Mouse (Mus musculus): ENCODE results near the gene Msmo1. TPM values are rescaled to one million over a fixed set of nuclear protein-coding genes. Genes with fewer than 3 reads are reported as not detected.

Msmo1 gene
- polyA plus RNA-seq, 1 experiment, result 0.11 TPM

DNA sequence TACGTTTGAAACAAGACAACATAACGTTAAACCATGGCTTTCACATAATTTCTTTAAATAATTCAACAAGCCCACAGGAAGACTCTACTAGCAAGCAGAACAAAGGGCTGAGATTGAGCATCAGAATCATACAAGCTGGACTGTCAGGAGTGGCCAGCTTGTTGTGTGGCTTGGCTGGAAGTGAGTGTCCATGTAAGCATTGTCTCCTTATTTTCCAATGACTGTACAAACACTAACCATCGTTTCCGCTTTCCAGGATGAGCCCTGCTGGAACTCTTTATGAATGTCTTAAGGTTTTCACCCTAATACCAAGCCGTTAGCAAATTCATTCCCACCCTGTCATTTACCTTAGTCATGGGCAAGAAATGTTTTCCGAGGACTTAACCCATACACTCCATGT lies 42.7 kb downstream of the Msmo1 start:
- H3K4me3 ChIP-seq (replicated peaks), result no peak overlapping the region
- H3K27me3 ChIP-seq (ENCODE audit: control insufficient read depth), result peaks cover 32% of the 10 kb centered on the region
- no peaks in the 10 kb centered on the region for H3K9me3 ChIP-seq (ENCODE audit: control insufficient read depth, low read length)
- H3K4me1 ChIP-seq (ENCODE audit: control insufficient read depth), result no peaks in the 10 kb centered on the region
- no peaks in the 10 kb centered on the region for H3K36me3 ChIP-seq (ENCODE audit: control insufficient read depth)
- TF ChIP-seq TAL1 (IDR thresholded peaks at IDR 0.05; ENCODE audit: low read length) (no peak), GATA1 (IDR thresholded peaks at IDR 0.05; ENCODE audit: low read length) (no peak)

DNA sequence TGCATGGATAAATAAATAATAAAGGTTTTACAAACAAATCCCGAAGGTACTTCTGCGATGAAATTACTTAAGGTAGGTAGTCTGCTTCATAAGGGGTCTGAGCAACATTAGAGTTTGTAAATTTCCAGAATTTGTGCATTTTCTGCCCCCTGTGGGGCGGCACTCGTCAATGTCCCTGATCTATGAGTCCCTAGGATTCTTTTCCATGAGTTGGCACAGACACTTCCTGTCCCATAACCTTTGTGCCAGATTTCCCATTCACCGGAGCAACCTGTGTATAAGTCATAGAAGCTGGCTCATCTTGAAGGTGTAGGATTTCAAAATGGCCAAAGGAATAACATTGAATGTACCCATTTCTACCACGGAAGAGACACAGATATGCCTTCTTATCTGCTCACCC lies 43.3 kb downstream of the Msmo1 start:
- Histone ChIP-seq H3K9me3 (ENCODE audit: control insufficient read depth, low read length) (no peaks in the 10 kb centered on the region), H3K4me3 (replicated peaks) (no peak overlapping the region), H3K27me3 (ENCODE audit: control insufficient read depth) (peaks cover 32% of the 10 kb centered on the region), H3K4me1 (ENCODE audit: control insufficient read depth) (no peaks in the 10 kb centered on the region), H3K36me3 (ENCODE audit: control insufficient read depth) (no peaks in the 10 kb centered on the region)
- TF ChIP-seq TAL1 (IDR thresholded peaks at IDR 0.05; ENCODE audit: low read length) (no peak), GATA1 (IDR thresholded peaks at IDR 0.05; ENCODE audit: low read length) (no peak)

DNA sequence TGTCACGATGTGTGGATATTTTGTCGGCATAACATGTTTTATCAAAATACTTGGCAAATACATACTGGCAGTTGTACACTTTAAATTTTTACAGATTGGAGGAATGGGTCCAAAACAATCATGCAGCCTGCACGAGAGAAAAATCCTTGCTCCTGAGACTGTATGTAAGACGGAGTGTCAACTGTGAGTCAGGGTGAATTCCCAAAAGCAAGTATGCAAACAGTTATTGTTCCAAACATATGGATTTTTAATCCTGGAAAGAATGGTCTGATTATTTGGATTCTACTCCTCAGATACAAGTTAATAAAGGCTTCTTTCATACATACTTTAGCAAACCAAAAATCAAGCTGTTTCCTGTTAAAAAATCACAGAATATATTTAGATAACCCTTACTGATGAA lies 44.9 kb downstream of the Msmo1 start:
- Histone ChIP-seq H3K9me3 (ENCODE audit: control insufficient read depth, low read length) (no peaks in the 10 kb centered on the region), H3K4me1 (ENCODE audit: control insufficient read depth) (no peaks in the 10 kb centered on the region), H3K36me3 (ENCODE audit: control insufficient read depth) (no peaks in the 10 kb centered on the region), H3K4me3 (replicated peaks) (no peak overlapping the region), H3K27me3 (ENCODE audit: control insufficient read depth) (peaks cover 23% of the 10 kb centered on the region)
- TF ChIP-seq TAL1 (IDR thresholded peaks at IDR 0.05; ENCODE audit: low read length) (no peak), GATA1 (IDR thresholded peaks at IDR 0.05; ENCODE audit: low read length) (no peak)

DNA sequence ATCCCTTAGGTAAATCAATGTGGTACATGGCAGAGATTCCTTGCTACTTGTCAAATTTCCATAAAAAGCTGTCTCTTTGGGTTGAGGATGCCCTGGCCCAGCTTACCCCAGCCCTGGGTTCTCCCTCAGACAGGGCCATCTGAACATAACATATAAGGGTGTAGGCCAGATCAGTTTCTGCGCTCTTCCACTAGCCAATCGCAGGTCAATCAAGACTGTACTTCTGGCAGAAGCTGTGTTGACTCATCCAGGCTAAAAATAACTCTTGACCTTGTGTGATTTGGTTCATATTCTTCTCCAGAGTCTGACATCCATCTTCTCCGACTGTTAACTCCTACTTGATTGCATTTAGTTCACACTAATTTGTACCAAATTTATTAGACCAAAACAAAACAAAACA lies 45.4 kb downstream of the Msmo1 start:
- Histone ChIP-seq H3K36me3 (ENCODE audit: control insufficient read depth) (no peaks in the 10 kb centered on the region), H3K9me3 (ENCODE audit: control insufficient read depth, low read length) (no peaks in the 10 kb centered on the region), H3K27me3 (ENCODE audit: control insufficient read depth) (peaks cover 17% of the 10 kb centered on the region), H3K4me1 (ENCODE audit: control insufficient read depth) (no peaks in the 10 kb centered on the region), H3K4me3 (replicated peaks) (no peak overlapping the region)
- no peak for TF ChIP-seq TAL1 (IDR thresholded peaks at IDR 0.05; ENCODE audit: low read length)
- no peak for TF ChIP-seq GATA1 (IDR thresholded peaks at IDR 0.05; ENCODE audit: low read length)

DNA sequence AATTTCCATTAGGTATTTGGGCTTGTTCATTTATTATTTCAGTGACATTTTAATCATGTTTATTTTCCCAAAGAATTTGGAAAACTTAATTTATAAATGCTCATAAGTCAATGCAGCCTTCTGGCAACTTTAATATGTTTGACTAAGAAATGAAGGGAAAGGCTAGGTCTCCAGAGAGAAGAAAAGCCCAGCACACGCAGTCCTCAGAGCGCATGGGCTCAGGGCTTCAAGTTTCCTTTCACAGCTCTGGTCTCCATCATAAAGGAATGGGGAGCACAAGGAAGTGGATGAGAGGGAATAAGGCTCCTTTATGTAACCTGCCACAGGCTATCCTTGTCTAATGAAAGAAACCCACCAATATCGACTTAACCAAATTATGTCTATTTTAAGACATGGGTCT lies 51.1 kb downstream of the Msmo1 start:
- no peaks in the 10 kb centered on the region for H3K9me3 ChIP-seq (ENCODE audit: control insufficient read depth, low read length)
- H3K4me3 ChIP-seq (replicated peaks), result no peak overlapping the region
- no peaks in the 10 kb centered on the region for H3K4me1 ChIP-seq (ENCODE audit: control insufficient read depth)
- TF ChIP-seq TAL1 (IDR thresholded peaks at IDR 0.05; ENCODE audit: low read length), result no peak
- TF ChIP-seq GATA1 (IDR thresholded peaks at IDR 0.05; ENCODE audit: low read length), result no peak
- H3K27me3 ChIP-seq (ENCODE audit: control insufficient read depth), result no peaks in the 10 kb centered on the region
- no peaks in the 10 kb centered on the region for H3K36me3 ChIP-seq (ENCODE audit: control insufficient read depth)

DNA sequence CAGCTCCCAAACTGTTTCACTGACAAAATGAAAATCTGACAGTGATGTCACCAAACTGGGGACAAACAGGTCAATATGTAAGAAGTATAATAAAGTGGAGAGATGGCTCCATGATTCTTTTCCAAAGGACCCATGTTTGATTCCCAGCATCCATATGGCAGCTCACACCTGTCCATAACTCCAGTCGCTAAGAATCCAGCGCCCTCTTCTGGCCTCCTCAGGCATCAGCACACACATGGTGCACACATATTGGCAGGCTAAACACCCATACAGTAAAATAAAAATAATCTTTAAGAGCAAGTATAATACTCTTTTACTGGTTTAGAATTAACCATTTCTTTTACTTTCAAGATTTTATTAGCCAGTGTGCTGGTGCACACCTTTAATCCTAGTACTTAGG lies 57.2 kb downstream of the Msmo1 start:
- no peaks in the 10 kb centered on the region for H3K36me3 ChIP-seq (ENCODE audit: control insufficient read depth)
- H3K4me1 ChIP-seq (ENCODE audit: control insufficient read depth), result no peaks in the 10 kb centered on the region
- no peaks in the 10 kb centered on the region for H3K9me3 ChIP-seq (ENCODE audit: control insufficient read depth, low read length)
- H3K4me3 ChIP-seq (replicated peaks), result no peak overlapping the region
- no peak for TF ChIP-seq GATA1 (IDR thresholded peaks at IDR 0.05; ENCODE audit: low read length)
- no peak for TF ChIP-seq TAL1 (IDR thresholded peaks at IDR 0.05; ENCODE audit: low read length)
- no peaks in the 10 kb centered on the region for H3K27me3 ChIP-seq (ENCODE audit: control insufficient read depth)

DNA sequence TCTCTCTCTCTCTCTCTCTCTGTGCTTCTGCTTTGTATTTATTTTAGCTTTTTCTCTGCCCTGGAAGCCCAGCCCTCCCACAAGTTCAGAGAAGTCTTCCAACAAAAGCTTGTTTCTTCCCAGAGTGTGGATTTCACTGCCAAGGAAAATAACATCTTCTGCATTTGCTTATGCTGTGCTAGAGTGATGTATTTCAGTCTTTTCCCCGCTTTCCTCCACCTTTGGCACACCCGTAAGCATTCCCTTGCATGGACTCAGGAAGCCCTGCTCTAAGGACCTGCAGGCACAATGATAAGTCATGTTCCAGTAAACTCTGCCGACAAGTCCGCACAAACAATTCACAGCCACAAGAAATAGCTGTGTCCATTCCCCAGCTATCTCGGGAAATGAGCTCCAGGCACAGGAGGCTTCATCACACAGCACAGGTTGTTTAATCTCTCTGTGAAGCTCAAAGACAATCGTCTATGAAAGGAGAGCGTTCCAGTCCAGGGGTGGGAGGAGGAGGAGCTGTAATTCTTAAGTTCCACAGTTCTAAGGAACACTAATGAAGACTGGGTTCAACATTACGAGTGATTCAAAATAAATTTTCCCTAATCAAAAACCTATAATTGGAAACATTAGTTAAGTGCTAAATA lies 58.5 kb downstream of the Msmo1 start:
- Histone ChIP-seq H3K4me1 (ENCODE audit: control insufficient read depth) (no peaks in the 10 kb centered on the region), H3K4me3 (replicated peaks) (no peak overlapping the region), H3K36me3 (ENCODE audit: control insufficient read depth) (no peaks in the 10 kb centered on the region), H3K27me3 (ENCODE audit: control insufficient read depth) (no peaks in the 10 kb centered on the region), H3K9me3 (ENCODE audit: control insufficient read depth, low read length) (no peaks in the 10 kb centered on the region)
- TF ChIP-seq TAL1 (IDR thresholded peaks at IDR 0.05; ENCODE audit: low read length) (no peak), GATA1 (IDR thresholded peaks at IDR 0.05; ENCODE audit: low read length) (no peak)

DNA sequence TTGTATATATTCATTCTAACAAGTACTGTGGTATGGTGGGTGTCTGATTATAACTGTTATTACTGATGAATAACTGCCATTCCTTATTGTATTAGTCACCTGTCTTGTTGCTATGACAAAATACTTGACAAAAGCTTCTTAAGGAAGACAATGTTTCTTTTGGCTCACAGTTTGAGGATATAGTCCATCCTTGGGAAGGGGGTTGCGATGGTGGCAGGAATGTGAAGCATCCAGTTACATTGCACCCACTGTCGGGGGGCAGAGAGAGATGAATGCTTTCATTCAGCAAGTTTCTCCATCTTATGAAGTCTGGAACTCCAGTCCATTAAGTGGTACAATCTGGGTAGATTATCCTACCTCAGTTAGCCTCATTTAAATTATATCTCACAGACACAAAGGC lies 60.7 kb downstream of the Msmo1 start:
- Histone ChIP-seq H3K4me1 (ENCODE audit: control insufficient read depth) (no peaks in the 10 kb centered on the region), H3K4me3 (replicated peaks) (no peak overlapping the region), H3K9me3 (ENCODE audit: control insufficient read depth, low read length) (no peaks in the 10 kb centered on the region), H3K27me3 (ENCODE audit: control insufficient read depth) (no peaks in the 10 kb centered on the region), H3K36me3 (ENCODE audit: control insufficient read depth) (no peaks in the 10 kb centered on the region)
- TF ChIP-seq TAL1 (IDR thresholded peaks at IDR 0.05; ENCODE audit: low read length), result no peak
- no peak for TF ChIP-seq GATA1 (IDR thresholded peaks at IDR 0.05; ENCODE audit: low read length)

DNA sequence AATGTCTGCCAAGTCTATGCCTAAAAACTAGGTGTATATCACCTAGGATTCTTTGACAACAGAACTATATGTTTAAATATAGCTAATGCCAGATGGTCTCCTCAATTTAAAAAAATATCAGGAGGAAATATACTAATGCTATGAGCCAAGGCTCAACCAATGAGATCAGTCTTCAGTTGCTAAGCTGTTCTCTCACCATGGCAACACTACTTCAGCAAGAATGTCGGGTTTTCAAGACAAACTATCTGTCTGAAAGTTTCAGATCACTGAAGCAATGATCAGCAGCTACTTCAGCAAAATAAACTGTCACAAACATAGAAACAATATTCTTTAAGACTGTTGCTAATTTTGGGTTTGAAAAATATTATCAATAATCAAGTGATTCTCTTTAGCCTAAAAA lies 61.7 kb downstream of the Msmo1 start:
- H3K4me1 ChIP-seq (ENCODE audit: control insufficient read depth), result no peaks in the 10 kb centered on the region
- no peaks in the 10 kb centered on the region for H3K36me3 ChIP-seq (ENCODE audit: control insufficient read depth)
- H3K9me3 ChIP-seq (ENCODE audit: control insufficient read depth, low read length), result no peaks in the 10 kb centered on the region
- TF ChIP-seq GATA1 (IDR thresholded peaks at IDR 0.05; ENCODE audit: low read length) (no peak), TAL1 (IDR thresholded peaks at IDR 0.05; ENCODE audit: low read length) (no peak)
- no peak overlapping the region for H3K4me3 ChIP-seq (replicated peaks)
- H3K27me3 ChIP-seq (ENCODE audit: control insufficient read depth), result no peaks in the 10 kb centered on the region

Other genes with a start within 250 kb of the Msmo1 start
- not detected in 2 replicates for gene Cpe, start 40.7 kb downstream of the Msmo1 start, polyA plus RNA-seq (2012)
- 0.04 TPM in 1 of 2 replicates, not detected in the other for gene Klhl2, start 116.2 kb upstream of the Msmo1 start, polyA plus RNA-seq (2012)
- gene Tmem192, start 213.4 kb upstream of the Msmo1 start, polyA plus RNA-seq (2012), result 0.40 and 0.56 TPM in 2 replicates

Measured in erythroblast, embryonic 14.5 days (primary cell).